Mouse (Mus musculus) embryonic facial prominence, embryonic 11.5 days (tissue): ENCODE data around the gene Timm44. TPM values are rescaled to one million over a fixed set of nuclear protein-coding genes. Genes with fewer than 3 reads are reported as not detected.

Experiments
- ATAC-seq: fragments of 200-750 bp; cut with Nextera tagmentation; replicated peaks from 2 replicates; pipeline ENCODE4 v1.8.0; 2017; ENCODE audit warnings: low read depth; ENCODE audit not compliant: insufficient number of reproducible peaks, low FRiP score, low TSS enrichment
- DNase-seq: peaks from one replicate; pipeline ENCODE4 v3.0.0-alpha.2; 2015; ENCODE audit warnings: low spot score
- H3K27ac ChIP-seq: fragments of 300-500 bp; sonication (generic); replicated peaks from 2 replicates; pipeline ENCODE4 v1.5.1; 2014; ENCODE audit warnings: mild to moderate bottlenecking, low read depth, low read length, control low read depth
- H3K27me3 ChIP-seq: fragments of 300-500 bp; sonication (generic); 2 replicates; pipeline ENCODE4 v1.6.1; 2014; ENCODE audit warnings: mild to moderate bottlenecking, low read length, moderate library complexity, mixed read lengths; ENCODE audit not compliant: control insufficient read depth, insufficient read depth
- H3K36me3 ChIP-seq: fragments of 300-500 bp; sonication (generic); replicated peaks from 2 replicates; pipeline ENCODE4 v1.6.1; 2014; ENCODE audit warnings: low read depth, mild to moderate bottlenecking, low read length, moderate library complexity, mixed read lengths; ENCODE audit not compliant: control insufficient read depth, insufficient read depth
- H3K4me1 ChIP-seq: fragments of 300-500 bp; sonication (generic); 2 replicates; pipeline ENCODE4 v1.6.1; 2014; ENCODE audit warnings: low read length, mixed read lengths; ENCODE audit not compliant: control insufficient read depth, insufficient read depth
- H3K4me2 ChIP-seq: fragments of 300-500 bp; sonication (generic); 2 replicates; pipeline ENCODE4 v1.6.1; 2014; ENCODE audit warnings: low read depth, mild to moderate bottlenecking, control low read depth, low read length, moderate library complexity
- H3K4me3 ChIP-seq: fragments of 300-500 bp; sonication (generic); 2 replicates; pipeline ENCODE4 v1.5.1; 2014; ENCODE audit warnings: low read depth, low read length, control low read depth
- H3K9ac ChIP-seq: fragments of 300-500 bp; sonication (generic); replicated peaks from 2 replicates; pipeline ENCODE4 v1.6.1; 2014; ENCODE audit warnings: mild to moderate bottlenecking, control low read depth, low read length
- H3K9me3 ChIP-seq: fragments of 300-500 bp; sonication (generic); replicated peaks from 2 replicates; pipeline ENCODE4 v1.6.1; 2016; ENCODE audit warnings: mild to moderate bottlenecking, low read length, inconsistent platforms, mixed read lengths; ENCODE audit not compliant: control insufficient read depth
- WGBS: fragments of 180-500 bp; shearing (Covaris S2); extraction: QIAGEN DNeasy Blood & Tissue Kit; methylation state at CpG from one replicate; pipeline ENCODE4 v1.1.7; 2014; 5-methylcytosine and 5-hydroxymethylcytosine counted together
- polyA plus RNA-seq: library from polyadenylated mRNA; unstranded; fragments of >200 nt; fragmentation: Nextera tagmentation; extraction: Ambion mirVana; gene quantifications from 2 replicates; pipeline ENCODE4 v1.2.1, GENCODE M21; 2014

The Timm44 gene
- polyA plus RNA-seq, 1 experiment from 2014 or later: 74.3 TPM

DNA sequence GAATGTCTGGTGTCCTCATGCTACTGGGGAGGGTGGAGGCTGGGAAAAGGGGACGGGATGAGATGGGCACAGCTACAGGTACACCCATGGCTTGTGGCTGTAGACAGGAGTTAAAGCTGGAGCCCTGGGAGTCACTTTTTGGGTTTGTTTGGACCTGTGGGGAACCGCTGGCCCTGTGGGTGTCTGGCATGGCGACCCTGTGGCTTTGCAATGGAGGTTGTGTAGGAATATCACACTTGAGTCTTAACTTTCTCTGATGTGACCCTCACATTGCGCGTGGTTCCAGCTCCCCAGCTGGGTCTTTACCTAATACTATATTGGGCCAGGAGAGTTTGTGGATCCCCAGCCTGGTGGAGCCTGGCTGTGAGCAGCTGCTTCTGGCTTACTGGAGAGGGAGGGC is 30.7 kb downstream of the Timm44 start:
- Histone ChIP-seq H3K27me3 (no peaks in the 10 kb centered on the region), H3K4me3 (no peak overlapping the region), H3K27ac (no peak overlapping the region), H3K36me3 (peaks cover 8% of the 10 kb centered on the region), H3K9me3 (no peaks in the 10 kb centered on the region), H3K9ac (no peak overlapping the region), H3K4me2 (no peak overlapping the region), H3K4me1 (peaks cover 12% of the 10 kb centered on the region)
- ATAC-seq: no peak
- no peak for DNase-seq
- 96% methylated on average over 5 of the region's 5 CpGs for WGBS

DNA sequence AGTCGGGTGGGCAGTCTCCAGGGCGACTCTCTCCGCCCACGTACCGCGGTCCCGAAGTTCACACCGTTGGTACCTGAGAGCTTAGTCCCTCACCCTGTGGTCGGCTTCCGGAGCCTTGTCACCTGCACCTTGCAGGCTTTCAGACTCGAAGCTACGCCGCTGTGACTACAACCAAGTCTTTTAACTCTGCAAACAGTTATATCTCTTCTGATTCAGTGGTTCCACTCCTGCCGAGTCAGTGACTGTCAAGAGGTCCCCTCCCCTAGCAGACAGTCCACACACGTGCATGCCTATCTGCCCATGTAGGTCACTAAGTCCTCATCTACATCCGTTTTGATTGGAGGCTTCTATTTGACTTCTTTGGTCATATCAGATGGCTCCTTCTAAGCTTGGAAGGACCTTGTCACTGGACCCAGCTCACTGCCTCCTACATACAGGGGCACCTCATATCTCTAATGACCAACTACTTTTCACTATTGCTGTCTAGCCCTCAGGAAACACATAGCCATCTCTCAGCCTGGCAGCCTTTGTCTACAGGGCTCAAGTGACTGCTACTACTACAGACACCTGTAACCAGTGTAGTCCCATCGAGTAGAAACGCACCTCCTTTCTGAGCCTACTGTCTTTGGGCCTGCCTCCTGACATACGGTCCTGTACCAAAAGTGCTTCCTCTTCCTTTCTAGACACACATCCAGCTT is 36.4 kb downstream of the Timm44 start:
- 15% methylated on average over 19 of the region's 19 CpGs for WGBS

DNA sequence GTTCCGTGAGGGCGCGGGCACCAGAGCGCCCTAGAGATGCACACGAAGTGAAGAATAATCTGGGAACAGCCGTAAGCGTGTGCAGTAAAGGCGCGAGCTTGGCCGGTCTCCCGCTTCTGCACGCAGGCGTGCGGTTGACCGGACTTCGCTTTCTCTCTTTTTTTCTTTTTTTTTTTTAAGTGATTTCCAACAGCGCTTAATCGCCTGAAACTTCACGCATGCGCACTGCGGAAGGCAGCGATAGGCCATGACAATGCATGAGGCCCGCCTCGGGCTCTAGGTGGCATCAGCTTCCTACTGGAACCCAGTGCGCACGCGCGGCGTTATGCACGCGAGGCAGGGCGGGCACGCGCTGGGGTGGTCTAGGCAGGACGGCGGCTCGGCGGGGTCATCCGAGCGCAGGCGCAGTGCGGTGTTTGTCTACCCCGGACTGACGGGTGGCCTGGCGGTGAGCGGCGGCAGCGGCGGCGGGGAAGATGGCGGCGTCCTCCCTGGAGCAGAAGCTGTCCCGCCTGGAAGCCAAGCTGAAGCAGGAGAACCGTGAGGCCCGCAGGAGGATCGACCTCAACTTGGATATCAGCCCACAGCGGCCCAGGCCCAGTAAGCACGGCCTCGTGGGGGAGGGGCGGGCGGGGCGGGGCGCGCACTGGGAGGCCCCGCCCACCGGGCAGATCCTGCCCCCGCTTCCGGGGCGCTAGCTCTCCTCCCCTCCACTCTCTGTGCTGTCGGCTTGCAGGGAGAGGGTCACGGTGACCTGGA is 37.1 kb downstream of the Timm44 start, which contains the start of the genes Map2k7 and Gm49320:
Map2k7 (plus strand) TSS at position 307 of the 759 bp plus-strand sequence.
Gm49320 (plus strand) TSS at position 432 of the 759 bp plus-strand sequence.
- no peaks in the 10 kb centered on the region for H3K27me3 ChIP-seq
- WGBS: under 1% methylated on average over 71 of the region's 71 CpGs

More for the DNA sequence above, 36.4 kb downstream of the Timm44 start:
- Histone ChIP-seq H3K27ac (peak overlapping the region; percentile 71; the same call in 1 of the 2 replicates), H3K9ac (peak overlapping the region; percentile 82), H3K4me1 (0 out of 2 replicates have a peak, but pooled peaks cover 3% of the 10 kb centered on the region), H3K4me3 (peak overlapping the region; percentile 57), H3K27me3 (no peaks in the 10 kb centered on the region), H3K9me3 (no peaks in the 10 kb centered on the region), H3K4me2 (peak overlapping the region; percentile 68), H3K36me3 (peaks cover 4% of the 10 kb centered on the region)
- no peak for DNase-seq
- ATAC-seq: peak; percentile 21; the same call in 1 of the 2 replicates

DNA sequence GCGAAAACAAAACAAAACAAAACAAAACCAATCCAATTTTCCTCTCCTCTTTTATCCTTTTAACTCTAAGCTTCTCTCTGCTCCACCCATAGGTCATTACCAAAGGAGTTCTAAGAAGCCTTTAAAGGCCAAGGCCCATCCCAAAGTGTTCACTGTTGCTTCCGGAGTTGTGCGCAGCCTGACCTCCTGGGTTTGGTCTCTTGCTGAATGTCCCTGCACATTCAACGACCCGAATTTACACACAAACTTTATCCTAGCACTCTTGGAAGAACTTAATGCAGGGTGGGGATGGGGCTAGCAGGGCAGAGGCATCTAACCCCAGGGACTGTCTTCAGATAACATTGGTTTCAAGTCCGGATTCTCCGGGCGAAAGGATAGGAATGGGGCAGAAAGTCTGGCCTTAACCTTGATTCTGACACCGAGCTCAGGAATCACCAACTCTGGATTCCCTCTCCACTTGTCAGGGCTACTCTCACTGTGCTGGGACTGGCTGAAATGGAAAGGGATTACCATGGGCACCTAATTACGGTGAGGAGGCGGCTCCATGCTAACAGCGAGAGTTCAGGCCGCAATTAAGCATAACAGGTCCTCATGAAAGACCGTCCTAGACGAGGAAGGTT is 37.8 kb downstream of the Timm44 start:
- H3K9ac ChIP-seq: peak overlapping the region; percentile 82
- peak overlapping the region; percentile 68 for H3K4me2 ChIP-seq
- peak overlapping the region; percentile 57 for H3K4me3 ChIP-seq
- H3K27me3 ChIP-seq: no peaks in the 10 kb centered on the region
- H3K27ac ChIP-seq: peak overlapping the region; percentile 92
- H3K36me3 ChIP-seq: peaks cover under 1% of the 10 kb centered on the region
- DNase-seq (no peak), ATAC-seq (no peak; the same call in 1 of the 2 replicates)
- H3K9me3 ChIP-seq: no peaks in the 10 kb centered on the region
- 0 out of 2 replicates have a peak, but pooled peaks cover 3% of the 10 kb centered on the region for H3K4me1 ChIP-seq
- 20% methylated on average over 15 of the region's 15 CpGs for WGBS

More for the DNA sequence above, 37.1 kb downstream of the Timm44 start, which contains the start of the genes Map2k7 and Gm49320:
- Histone ChIP-seq H3K27ac (peak within 1 kb of the TSS; percentile 92), H3K9ac (peak within 1 kb of the TSS; percentile 82), H3K4me3 (peak within 1 kb of the TSS; percentile 57), H3K9me3 (no peaks in the 10 kb centered on the region), H3K4me1 (0 out of 2 replicates have a peak, but pooled peaks cover 3% of the 10 kb centered on the region), H3K36me3 (peaks cover 4% of the 10 kb centered on the region), H3K4me2 (peak within 1 kb of the TSS; percentile 68)
- ATAC-seq (peak; percentile 94), DNase-seq (peak; percentile 100)

DNA sequence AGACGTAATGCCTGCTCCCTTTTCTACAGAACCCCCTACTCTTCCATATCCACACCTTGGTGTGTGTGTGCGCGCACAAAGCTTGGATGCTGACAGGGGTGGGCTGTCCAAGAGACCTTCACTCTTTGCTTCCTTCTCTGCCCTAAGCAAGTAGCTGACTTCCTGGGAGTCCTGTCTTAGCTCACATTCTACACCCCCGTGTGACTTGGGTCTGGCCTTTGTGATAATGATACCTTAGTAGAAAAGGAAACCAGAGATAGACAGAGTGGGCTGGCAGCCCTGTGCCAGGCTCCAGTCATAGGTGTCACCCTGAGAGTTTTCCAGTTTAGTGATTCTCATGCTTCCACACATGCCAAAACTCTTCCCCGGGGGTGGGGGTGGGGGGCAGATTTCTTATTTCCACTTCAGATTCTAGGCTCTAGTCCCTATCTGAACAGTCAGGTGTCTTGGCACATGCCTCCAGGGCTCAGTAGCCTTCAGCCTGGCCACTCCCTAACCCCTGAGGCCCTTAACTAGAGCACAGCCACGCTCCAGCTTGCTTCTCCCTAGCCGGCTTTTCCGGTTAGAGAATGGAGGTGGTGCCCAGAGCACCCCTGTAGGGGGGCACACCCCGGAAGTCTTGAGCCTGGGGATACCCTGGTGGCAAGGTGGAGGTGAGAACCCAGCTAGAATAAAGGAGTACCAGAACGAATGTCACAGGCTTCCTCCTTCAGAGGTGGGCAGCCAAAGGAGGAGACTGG is 44.9 kb downstream of the Timm44 start:
- Histone ChIP-seq H3K27me3 (peaks cover 3% of the 10 kb centered on the region; the same call in 1 of the 2 replicates), H3K9ac (no peak overlapping the region), H3K9me3 (no peaks in the 10 kb centered on the region), H3K4me1 (no peaks in the 10 kb centered on the region), H3K4me2 (no peak overlapping the region), H3K4me3 (no peak overlapping the region), H3K27ac (no peak overlapping the region), H3K36me3 (no peaks in the 10 kb centered on the region)
- ATAC-seq: no peak
- DNase-seq: no peak
- WGBS: 57% methylated on average over 10 of the region's 10 CpGs

DNA sequence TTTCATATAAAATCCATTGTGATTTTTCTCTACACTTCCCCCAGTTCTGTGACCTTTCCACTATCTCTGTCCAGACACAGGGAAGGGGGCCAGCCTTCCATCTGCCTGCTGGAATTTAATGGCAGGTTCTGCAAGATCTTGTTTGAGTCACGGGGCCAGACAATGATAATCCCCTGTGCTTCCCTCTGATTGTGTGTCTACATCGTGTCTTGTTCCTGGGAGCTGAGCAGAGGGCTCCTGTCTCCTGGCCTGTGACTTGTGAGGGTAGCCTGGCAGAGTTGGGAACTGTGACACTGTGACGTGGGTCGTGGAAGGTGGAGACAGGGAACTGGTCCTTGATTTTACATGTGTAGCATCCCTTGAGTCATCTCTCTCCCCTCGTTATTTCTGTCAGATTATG is 45.9 kb downstream of the Timm44 start:
- Histone ChIP-seq H3K36me3 (no peaks in the 10 kb centered on the region), H3K4me3 (no peak overlapping the region), H3K27ac (no peak overlapping the region), H3K4me1 (no peaks in the 10 kb centered on the region), H3K27me3 (peaks cover 3% of the 10 kb centered on the region; the same call in 1 of the 2 replicates), H3K9ac (no peak overlapping the region), H3K4me2 (no peak overlapping the region), H3K9me3 (no peaks in the 10 kb centered on the region)
- DNase-seq: no peak
- 78% methylated on average over 5 of the region's 5 CpGs for WGBS
- no peak for ATAC-seq

DNA sequence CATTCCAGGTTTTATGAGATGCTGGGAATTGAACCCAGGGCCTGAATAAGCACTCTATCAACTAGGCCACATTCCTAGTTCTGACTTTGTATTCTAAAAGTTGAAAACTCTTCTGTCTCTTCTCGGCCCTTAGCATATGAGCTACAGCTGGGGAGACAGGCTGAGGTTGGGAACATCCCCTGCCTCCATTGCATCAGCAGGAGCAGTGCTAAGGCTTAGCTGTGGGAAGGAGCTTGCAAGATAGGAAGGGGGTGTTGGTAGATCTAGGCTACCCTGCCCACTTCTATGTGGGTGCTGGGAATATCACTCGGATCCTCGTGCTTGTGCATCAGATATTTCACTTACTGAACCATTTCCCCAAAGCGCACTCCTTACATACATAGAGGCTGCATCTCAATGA is 47.8 kb downstream of the Timm44 start:
- DNase-seq: no peak
- Histone ChIP-seq H3K27me3 (peaks cover 3% of the 10 kb centered on the region; the same call in 1 of the 2 replicates), H3K4me1 (no peaks in the 10 kb centered on the region), H3K9ac (no peak overlapping the region), H3K4me2 (no peak overlapping the region), H3K36me3 (no peaks in the 10 kb centered on the region), H3K27ac (no peak overlapping the region), H3K4me3 (no peak overlapping the region), H3K9me3 (no peaks in the 10 kb centered on the region)
- 91% methylated on average over 4 of the region's 4 CpGs for WGBS
- no peak for ATAC-seq
